Mouse (Mus musculus) adrenal gland, postnatal 36 days (tissue): ENCODE results near the gene Syne2. TPM values are rescaled to one million over a fixed set of nuclear protein-coding genes. Genes with fewer than 3 reads are reported as not detected.

Experiments
- DNase-seq, 2 experiments: peaks; one replicate each; pipeline ENCODE4 v3.0.0; 2021; ENCODE audit warnings: mixed read lengths in 1 of 2
- total RNA-seq, 2 experiments: library from RNA; stranded (reverse); gene quantifications; 2 replicates each; pipeline ENCODE4 v1.2.3; 2021

Gene Syne2
- total RNA-seq, 2 experiments from 2014 or later = 40.6 to 46.1 TPM

DNA sequence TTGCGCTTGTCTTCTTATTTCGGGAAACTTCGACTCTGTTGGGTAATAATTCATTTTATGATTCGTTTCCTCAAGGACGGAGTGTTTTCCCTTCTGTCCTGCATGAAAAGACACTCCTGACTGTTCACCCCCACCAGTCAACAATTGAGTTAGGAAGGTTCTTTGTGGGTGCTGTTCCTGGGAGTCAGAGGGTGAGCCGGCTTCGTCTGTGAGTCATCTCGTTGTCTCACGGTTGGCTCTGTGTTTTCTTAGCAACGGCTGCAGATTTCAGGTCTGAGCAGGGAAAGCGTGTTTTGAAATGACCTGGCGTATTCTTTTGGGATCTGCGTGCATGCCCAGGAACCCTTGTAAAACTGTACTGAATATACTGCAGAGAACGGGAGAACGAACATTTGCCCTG is 9.8 kb downstream of the Syne2 start:
- peak; percentile 62 to 68 for DNase-seq

DNA sequence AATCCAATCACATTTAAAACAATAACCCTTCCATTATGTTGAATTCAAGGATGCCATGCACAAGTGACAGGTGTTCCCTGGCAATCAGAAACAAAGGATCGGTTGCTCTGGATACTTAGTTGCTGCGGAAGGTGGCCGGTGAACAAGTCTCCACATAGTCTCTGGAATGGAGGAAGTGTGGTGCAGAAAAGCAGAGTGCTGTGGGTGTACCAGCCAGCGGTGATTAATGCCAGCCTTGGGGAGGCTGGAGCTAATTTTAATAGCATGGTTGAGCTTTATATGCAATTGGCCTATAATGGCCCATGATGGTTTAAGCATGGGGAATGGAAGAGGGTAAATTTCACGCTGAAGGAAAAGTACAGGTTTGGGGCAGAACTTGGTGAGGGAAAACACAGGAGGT is 11.7 kb downstream of the Syne2 start:
- DNase-seq = no peak

DNA sequence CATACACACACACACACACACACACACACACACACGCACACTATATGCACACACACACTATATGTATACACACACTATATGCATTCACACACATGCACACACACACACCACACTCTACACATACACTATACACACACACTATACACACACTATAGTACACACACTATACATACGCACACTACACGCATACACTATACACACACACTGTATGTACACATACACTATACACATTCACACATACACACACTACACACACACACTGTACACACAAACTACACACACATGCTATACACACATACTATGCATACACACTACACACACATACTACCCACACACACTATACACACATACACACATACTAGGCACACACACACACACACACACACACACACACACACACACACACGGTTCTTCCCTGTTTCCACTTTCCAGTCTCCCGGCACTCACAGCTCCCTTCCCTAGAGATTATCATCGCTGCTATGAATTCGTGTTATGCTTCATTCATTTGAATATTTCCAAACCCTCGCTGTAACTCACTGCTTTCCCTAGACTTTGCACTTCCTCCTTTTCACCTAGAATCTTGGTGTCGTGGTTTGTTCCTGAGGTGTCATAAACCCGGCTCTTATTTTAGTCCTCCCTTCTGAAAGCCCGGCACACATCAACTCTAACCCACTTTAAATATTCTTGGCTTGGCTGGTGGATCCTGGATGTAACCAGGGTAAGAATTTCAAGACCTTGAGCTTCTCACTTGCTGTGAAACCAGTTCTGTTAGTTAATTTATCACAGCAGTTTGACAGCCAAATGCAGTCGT is 15.4 kb downstream of the Syne2 start:
- no peak for DNase-seq

DNA sequence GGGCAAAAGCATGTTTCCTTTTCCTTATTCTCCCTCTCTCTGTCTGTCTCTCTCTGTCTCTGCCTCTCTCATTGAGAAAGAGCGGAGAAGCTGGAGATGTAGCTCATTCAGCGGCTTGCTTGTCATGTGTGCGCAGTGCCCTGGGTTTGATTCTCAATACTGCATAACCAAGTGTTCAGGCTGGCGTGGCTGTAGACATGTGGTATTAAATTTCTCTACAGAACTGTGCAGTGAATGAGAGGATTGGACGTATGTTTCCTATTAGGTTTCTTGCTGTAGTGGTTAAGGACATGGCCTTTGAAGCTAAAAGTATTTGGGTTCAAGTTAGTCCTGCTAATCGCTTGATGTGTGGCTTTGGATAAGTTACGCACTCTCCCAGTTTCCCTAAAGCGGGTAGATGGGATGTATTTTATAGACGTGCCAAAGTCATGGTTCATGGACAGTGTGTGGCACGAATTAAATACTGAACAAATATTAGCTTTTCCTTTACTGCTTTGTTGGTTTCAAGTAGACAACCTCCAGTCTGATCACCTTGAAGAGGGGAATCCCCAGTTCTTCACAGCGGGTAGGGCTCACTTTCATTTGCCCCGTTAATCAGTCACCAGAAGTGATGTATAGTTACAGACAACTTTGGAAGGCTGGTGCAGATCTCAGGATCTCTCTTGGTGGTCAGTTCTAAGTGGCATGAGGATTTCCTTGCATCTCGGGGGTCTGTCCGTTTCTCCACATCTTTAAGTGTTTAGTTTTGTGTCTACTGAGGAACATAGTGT is 16.2 kb downstream of the Syne2 start:
- no peak for DNase-seq

DNA sequence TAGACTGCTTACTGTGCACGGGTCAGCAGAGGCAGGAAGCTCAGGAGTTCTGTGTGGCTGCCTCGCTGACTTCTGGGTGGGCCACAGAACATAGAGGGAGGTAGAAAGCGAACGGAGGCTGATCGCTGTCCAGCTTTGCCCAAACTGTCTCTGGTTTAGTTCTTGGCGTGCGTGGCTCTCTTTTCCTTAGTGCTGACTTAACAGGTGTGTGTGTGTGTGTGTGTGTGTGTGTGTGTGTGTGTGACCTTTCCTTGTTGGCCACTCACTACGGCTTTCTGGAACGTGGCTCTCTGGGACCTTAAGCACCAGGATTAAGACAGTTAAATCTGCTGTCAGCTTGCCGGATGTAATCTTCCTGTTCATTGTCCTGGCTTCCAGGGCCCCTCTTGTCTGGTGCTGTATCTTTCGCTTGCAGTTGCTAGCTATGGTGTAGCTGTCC is 18.6 kb downstream of the Syne2 start:
- DNase-seq = peak in 1 of 2 experiments; percentile 25

DNA sequence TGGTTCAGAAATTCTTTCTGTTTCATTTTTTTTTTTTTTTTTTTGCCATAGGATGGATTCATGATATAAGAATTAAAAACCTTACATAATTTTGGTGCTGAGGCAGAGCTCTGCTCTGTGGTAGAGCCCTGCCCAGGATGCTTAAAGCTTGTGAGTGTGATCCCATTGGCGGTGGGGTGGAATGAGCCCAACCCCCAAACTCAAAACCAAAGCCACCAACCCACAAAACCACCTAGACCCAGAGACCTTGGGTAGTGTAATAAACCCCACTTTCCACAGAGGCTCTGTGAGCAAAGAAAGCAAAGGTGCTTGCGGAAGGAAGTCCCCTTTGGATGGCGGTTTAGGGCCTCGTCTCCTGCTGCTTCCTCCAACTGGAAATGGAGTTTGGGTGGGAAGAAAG is 19.5 kb downstream of the Syne2 start:
- DNase-seq = no peak

DNA sequence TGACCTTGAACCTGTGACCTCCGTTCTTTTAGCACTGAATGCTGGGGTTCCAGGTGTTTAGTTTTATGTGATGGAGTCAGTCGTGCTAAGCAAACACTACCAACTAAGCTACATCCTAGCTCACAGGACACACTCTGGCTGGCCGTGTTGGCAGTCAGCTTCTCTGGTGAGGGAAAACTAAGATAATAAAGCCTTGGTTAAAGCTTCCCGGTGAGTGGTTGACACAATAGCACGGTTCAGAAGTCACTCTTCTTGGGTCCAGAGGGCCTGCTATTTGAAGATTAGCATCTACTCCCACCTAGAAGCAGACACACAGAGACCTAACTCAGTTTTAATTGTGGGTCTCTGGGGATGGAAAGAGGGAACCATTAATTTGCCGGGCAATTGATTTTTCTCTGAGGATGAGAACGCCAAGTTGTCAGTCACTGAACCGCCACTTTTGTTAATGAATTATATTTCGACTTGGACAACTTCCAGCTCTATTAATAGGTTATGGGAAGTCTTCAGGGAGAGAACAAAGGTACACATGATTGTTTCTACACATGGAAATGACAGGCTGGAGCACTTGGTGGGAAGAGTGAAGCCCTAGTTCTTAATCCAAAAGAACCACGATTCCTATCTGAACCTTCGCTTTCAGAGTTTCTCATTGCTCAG is 21.3 kb downstream of the Syne2 start:
- no peak for DNase-seq

DNA sequence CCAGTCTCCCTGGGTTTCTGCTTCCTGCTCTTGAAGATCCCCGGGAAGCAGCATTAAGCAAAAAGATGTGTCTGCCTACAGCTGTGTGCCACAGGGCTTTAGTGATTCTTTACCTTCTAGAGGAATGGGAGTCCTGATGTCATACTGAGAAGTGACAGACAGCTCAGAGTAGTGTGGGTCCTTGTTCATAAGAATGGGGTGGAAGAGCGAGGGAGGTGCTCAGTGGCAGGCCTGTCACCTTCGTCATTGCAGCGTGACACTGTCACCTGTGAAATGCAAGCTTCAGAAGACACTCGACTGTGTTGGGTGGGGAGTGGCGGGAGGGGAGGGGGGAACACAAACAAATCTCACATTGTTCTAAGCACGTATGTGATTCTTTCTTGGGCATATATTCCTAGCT is 23.2 kb downstream of the Syne2 start:
- no peak for DNase-seq

DNA sequence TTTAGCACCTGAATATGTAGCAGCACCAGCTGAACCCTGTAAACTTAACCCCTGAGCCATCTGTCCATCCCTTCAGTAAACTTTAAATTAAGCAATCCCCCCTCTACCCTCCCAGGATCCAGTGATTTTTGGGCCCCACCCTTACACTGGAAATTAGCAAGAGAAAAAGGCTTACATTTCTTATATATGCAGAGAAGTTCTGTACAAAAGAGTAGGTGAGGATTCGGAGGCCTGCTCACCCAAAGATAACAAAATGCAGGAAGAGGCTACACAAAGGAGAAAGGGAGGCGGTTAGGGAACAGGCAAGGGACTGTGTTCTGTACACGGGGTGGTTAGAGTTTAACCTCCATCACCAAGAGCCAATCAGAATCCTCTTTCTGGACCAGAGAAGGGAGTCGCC is 26.4 kb downstream of the Syne2 start:
- DNase-seq = no peak

DNA sequence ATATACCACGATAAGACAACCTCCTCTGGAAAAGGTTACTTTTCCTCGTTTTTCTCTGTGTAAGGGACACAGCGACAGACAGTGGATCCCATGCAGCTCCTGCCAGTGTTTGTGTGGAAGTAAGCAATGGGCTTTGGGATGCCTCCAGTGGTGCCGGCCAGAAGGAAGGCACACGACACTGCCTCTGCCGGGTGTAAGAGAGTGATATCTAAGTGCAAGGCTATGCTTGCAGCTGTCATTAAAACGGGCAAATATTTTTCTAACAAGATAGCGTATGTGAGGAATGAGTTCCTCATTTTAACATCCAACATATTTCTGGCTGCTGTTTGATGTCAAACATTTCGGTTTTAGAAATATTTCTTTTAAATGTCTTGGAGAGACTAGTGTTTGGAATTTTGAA is 27.1 kb downstream of the Syne2 start:
- DNase-seq = no peak

DNA sequence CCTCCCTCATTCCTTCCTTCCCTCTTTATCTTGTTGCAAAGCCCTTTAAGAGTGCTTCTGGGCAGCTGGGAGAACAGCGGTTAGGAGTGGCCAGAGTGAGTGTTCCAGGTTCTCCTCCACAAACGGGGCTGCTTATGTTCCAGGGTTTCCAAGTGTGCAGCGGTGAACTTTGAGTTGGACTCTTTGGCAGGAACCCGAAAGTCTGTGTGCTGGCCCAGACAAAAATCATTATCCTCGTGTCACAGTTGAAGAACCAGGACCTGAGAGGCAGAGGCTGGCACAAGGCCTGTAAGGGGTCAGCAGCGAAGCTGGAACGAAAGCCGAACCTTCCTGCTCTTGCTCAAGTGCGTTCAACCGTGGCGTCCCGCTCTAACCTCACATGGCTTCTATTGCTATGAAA is 28.6 kb downstream of the Syne2 start:
- DNase-seq = peak in 1 of 2 experiments; percentile 29

DNA sequence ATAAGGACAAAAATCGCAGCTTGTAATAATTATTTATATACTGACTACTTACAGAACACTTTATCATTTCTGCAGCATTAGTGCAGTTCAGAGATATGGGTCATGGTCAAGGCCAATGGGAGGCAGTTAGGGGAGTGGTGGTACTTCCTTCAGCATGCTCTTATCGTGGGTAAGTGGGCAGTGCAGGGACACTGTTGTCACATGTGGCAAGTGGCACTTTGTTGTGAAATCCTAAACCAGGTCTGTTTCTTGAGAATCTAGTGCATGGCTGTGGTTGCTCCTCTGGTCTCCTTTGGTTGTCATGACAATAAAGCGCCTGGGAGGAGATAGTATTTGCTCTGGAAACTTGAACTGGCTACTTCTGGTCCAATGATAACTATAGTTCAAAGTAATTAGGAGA is 32.3 kb downstream of the Syne2 start:
- DNase-seq = no peak

DNA sequence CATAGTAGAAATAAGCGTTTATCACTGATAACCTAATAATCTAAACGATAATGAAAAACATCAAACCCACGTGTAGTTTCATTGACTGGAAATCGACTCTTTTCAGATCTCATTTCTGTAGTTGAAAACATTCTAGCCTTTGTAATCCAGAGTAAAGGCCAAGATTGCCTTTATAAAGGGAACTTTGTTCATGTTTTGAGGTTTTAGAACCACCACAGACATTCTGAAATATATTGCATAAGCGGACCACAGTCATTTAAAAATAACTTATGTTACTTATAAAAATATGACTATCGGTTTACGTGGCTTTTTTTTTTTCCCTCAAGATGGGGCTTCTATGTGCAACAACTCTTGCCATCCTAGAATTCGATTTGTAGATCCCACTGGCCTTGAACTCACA is 33.5 kb downstream of the Syne2 start:
- no peak for DNase-seq

DNA sequence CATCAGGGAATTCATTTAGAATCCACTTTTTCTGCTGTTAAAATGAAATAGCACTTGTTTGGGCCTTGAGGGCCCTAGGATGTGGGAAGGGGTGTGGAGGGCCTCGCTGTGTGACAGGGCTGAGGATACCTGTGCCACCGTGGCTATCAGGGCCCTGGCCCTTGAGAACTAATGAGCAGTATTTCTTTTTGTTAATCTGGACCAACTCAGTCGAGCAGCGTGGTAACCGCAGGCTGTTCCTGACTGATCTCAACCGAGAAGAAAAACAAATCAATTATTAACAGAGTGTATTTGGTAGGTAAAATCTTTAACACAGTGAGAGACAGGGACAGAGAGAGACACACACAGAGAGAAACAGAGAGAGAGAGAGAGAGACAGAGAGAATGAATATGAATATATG is 34.5 kb downstream of the Syne2 start:
- DNase-seq = no peak

DNA sequence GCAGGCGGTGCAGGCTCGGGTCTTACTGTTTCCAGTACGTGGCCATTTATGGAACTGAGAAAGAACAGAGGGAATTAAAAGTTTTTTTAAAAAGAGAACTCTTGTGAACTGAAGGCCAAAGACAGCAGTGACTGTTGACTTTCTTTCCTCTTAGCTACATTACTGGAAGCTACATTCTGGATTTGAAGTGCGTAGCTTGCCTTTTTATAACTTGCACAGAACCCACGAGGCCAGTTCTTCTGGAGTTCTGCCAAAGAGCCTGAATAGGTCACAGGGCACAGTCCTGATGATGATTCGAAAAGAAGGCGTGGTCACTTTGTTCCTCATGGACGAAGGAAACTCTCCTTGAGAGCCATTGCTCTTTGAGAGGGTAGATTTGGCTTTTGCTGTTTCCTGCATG is 35.6 kb downstream of the Syne2 start:
- DNase-seq = peak; percentile 61 to 76

DNA sequence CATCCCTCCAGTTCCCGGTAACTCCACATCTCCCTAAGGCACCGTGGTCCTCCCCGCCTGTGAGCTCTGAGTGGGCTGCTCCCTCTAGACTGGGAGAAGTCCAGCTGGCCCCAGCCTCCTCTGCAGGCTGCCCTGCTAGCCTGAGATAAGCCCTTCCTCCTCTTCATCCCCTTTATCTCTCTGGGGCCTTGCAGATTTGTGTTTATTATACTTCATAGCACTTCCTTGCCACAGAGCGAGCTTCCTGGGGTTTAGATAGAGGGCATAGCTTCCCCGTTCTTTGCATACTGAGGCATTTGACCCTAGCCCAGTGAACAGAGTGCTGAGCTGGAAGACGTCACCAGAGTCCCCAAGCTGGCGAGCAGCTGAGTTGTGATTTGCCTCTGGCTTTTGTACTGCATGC is 37.1 kb downstream of the Syne2 start:
- no peak for DNase-seq

DNA sequence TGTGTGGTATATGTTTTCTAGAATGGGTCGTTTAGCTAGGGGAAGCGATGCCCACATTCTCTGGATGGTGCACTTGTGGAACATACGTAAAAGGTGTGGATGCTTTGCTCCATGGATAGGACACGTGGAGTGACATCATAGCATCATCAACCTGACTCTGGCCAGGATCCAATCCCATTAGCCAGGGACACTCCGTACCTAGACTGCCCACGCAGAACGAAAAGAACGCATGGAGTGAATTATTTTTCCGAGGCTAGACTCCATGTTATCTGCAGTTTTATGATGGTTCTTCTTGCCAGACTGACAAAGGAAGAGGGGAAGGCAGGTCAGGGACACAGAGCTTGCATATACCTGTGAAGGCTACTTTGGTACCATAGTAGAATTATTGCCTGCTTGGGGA is 37.7 kb downstream of the Syne2 start:
- no peak for DNase-seq

DNA sequence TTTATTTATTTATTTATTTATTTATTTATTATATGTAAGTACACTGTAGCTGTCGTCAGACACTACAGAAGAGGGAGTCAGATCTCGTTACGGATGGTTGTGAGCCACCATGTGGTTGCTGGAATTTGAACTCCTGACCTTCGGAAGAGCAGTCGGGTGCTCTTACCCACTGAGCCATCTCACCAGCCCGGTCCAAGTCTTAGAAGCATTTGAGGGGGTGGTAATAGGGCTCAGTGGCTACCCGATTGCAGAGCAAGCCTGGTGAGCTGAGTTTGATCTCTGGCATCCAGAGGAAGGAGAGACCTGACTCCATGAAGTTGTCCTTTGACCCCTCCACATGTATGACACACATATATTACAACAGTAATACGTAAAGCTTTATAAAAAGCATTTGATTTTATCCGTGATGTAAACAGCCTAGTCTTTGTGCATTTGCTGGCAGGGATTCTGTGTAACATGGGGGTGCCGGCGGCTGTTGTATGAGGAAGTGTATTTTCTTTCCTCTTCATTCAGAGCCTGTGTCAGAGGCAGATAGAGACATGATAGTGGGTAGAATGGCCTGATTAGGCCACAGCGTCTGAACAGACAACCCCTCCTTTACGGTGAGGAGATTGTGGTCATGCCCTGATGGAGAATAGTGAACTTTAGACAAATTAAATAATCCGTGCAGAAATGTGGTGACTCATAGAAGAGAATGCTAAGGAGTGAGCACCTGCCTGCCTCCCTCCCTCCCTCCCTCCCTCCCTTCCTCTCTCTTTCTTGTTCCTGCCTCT is 38.3 kb downstream of the Syne2 start:
- no peak for DNase-seq

DNA sequence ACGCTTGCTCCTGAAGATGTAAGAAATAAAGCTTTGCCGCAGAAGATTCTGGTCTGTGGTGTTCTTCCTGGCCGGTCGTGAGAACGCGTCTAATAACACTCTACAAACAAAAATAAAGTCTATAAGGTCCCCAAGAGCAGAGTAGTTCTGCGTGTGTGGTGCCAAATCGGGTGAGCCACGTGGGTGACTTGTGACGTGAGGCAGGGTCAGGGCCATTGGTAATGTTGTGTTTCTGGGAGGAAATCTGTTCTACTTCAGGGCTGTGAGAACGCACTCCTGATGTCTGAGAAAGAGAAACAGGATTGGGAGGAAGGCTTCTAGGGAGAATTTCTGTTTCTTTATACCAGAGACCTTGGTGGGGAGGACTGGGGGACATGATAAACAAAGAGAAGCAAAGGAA is 42.0 kb downstream of the Syne2 start:
- peak; percentile 53 to 70 for DNase-seq

DNA sequence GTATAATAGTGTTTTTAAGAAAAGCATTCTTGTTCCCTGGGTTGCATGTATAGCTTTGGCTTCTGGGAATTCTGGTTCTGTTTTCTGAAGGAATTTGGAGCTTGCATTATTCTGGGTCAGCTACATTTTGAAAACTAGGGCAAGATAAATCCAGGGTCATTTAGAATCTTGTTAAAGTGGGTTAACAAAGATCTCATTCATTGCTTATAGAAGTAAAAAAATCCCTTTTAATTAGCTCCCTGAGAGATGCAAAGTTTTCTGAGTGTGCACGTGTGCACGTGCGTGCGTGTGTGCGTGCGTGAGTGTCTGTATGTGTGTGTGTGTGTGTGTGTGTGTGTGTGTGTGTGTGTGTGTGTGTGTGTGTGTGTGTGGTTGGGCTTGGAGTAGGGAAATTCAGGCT is 42.9 kb downstream of the Syne2 start:
- no peak for DNase-seq

DNA sequence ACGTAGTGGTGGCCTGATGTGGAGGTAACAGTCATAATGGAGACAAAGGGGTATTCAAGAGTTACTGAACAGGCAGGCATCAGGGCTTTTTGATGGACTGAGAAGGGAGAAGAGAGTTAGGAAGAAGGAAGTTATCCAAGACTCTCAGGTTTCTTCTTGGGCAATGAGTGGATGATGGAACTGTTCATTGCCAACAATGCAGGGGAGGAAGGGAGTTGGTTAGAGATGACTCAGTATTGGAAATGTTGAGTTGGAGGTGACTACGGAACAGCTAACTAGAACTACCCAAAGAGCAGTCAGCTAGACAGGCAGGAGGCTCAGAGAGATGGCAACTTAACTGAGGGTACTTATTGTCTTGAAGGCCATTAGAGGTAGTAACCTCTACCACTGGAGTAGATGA is 47.2 kb downstream of the Syne2 start:
- no peak for DNase-seq
